Mouse (Mus musculus) heart, postnatal 0 days (tissue): ENCODE results near the gene Dennd1a. TPM values are rescaled to one million over a fixed set of nuclear protein-coding genes. Genes with fewer than 3 reads are reported as not detected.

Experiments used
- ATAC-seq: fragments of 200-750 bp; cut with Nextera tagmentation; 2 replicates; pipeline ENCODE4 v1.8.0; 2017; ENCODE audit warnings: low read depth, moderate number of reproducible peaks, moderate library complexity; ENCODE audit not compliant: insufficient read depth
- DNase-seq: peaks from one replicate; pipeline ENCODE4 v3.0.0-alpha.2; 2016; ENCODE audit warnings: low spot score
- H3K27ac ChIP-seq: fragments of 300-500 bp; sonication (generic); 2 replicates; pipeline ENCODE4 v1.5.1; 2014; ENCODE audit warnings: low read depth, mild to moderate bottlenecking
- H3K27me3 ChIP-seq: fragments of 300-500 bp; sonication (generic); 2 replicates; pipeline ENCODE4 v1.6.1; 2014; ENCODE audit warnings: low read length, mixed read lengths; ENCODE audit not compliant: control insufficient read depth, insufficient read depth
- H3K36me3 ChIP-seq: fragments of 300-500 bp; sonication (generic); replicated peaks from 2 replicates; pipeline ENCODE4 v1.6.1; 2014; ENCODE audit warnings: low read length, mixed read lengths; ENCODE audit not compliant: control insufficient read depth, insufficient read depth
- H3K4me1 ChIP-seq: fragments of 300-500 bp; sonication (generic); 2 replicates; pipeline ENCODE4 v1.6.1; 2014; ENCODE audit warnings: antibody characterized with exemption; ENCODE audit not compliant: control insufficient read depth, insufficient read depth
- H3K4me2 ChIP-seq: fragments of 300-500 bp; sonication (generic); 2 replicates; pipeline ENCODE4 v1.6.1; 2014; ENCODE audit warnings: low read depth, mild to moderate bottlenecking, low read length, moderate library complexity
- H3K4me3 ChIP-seq: fragments of 300-500 bp; sonication (generic); 2 replicates; pipeline ENCODE4 v1.5.1; 2014; ENCODE audit warnings: low read depth, low read length
- H3K9ac ChIP-seq: fragments of 300-500 bp; sonication (generic); replicated peaks from 2 replicates; pipeline ENCODE4 v1.6.1; 2014; ENCODE audit warnings: low read depth, low read length, mixed read lengths
- H3K9me3 ChIP-seq: fragments of 300-500 bp; sonication (generic); replicated peaks from 2 replicates; pipeline ENCODE4 v1.6.1; 2016; ENCODE audit warnings: low read length; ENCODE audit not compliant: control insufficient read depth
- CTCF ChIP-seq: IDR thresholded peaks from 2 replicates; pipeline ENCODE4 v1.5.1; 2016; ENCODE audit warnings: antibody characterized with exemption, control low read depth, low read depth
- EP300 ChIP-seq: IDR thresholded peaks from 2 replicates; pipeline ENCODE4 v1.6.1; 2016; ENCODE audit warnings: antibody characterized with exemption, low read depth
- WGBS: fragments of 180-500 bp; shearing (Covaris S2); extraction: QIAGEN DNeasy Blood & Tissue Kit; methylation state at CpG from one replicate; pipeline ENCODE4 v1.1.7; 2014; 5-methylcytosine and 5-hydroxymethylcytosine counted together
- polyA plus RNA-seq: library from polyadenylated mRNA; unstranded; fragments of >200 nt; fragmentation: Nextera tagmentation; extraction: Ambion mirVana; gene quantifications from 2 replicates; pipeline ENCODE4 v1.2.1, GENCODE M21; 2015
- total RNA-seq: library from RNA; depleted of rRNA; stranded (reverse); fragments of >200 nt; gene quantifications from 2 replicates; pipeline ENCODE4 v1.2.3, GENCODE M21; 2014; ENCODE audit warnings: low replicate concordance

The Dennd1a gene
- total and polyA plus RNA-seq, 2 experiments from 2014 or later, result 5.7 to 15.8 TPM

DNA sequence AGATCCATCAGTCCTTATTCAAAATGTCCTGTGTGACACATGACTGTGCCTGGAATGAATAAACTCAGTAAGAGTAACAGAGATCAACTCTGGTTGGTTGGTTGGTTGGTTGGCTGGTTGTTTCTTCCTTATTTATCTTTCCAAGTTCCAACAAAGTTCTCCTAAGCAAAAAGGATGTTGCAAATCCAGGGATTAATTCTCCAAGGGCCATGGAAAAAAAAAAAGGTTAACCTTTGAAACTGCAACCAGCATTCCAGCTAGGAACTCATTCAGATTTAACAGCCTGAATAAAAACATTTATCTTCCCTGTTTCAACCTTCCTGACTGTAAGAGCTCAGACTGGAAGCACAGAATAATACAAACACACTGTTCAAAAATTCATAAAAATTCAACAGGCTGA lies 6.8 kb downstream of the Dennd1a start:
- H3K4me3 ChIP-seq, result no peak overlapping the region
- H3K4me2 ChIP-seq, result no peak overlapping the region
- TF ChIP-seq EP300 (no peak), CTCF (no peak)
- DNase-seq (no peak), ATAC-seq (no peak)
- H3K9me3 ChIP-seq, result no peaks in the 10 kb centered on the region
- peaks cover 7% of the 10 kb centered on the region for H3K4me1 ChIP-seq
- no peak overlapping the region for H3K27ac ChIP-seq
- no peaks in the 10 kb centered on the region for H3K27me3 ChIP-seq
- H3K36me3 ChIP-seq, result no peaks in the 10 kb centered on the region
- no peak overlapping the region for H3K9ac ChIP-seq

DNA sequence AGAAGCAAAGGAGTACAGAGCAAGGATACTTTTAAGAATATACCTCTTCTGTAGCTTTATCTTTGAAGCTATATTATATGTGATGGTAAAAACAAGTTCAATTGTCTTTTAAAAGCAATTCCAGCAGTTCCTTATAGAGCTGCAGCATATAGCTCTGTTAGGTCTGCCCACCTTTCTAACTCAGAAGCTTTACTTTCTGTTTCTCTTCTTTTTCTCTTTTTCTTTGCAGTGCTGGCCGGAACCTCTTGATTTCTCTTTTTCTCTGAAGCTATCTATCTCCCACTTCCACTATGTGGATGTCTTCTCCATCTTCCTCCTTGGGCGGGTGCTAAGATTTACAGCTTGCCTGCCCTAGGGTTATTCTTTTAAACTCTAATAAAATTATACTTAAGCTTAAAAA lies 12.2 kb downstream of the Dennd1a start:
- Histone ChIP-seq H3K4me1 (no peaks in the 10 kb centered on the region), H3K27me3 (no peaks in the 10 kb centered on the region), H3K4me3 (no peak overlapping the region), H3K9ac (no peak overlapping the region), H3K9me3 (no peaks in the 10 kb centered on the region), H3K4me2 (no peak overlapping the region), H3K36me3 (no peaks in the 10 kb centered on the region), H3K27ac (no peak overlapping the region)
- DNase-seq (no peak), ATAC-seq (no peak)
- TF ChIP-seq EP300 (no peak), CTCF (no peak)
- 94% methylated on average over 2 of the region's 2 CpGs for WGBS

DNA sequence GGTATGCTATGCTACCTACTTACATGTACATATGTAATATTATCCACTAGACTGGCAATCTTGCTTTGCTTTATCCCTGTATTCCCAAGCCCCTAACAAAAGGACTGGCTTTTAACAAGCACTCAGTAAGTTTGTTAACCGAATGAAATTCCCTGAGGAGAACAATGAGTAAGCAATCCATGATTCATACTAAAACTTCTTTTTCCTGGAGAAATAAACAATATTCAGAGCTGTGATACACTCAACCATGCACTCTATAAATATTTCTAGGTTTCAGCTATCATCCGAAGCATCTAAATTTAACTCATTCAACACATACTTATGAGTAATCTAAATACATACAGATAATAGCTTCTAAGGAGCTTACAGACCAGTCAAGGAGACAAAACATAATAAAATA lies 23.5 kb downstream of the Dennd1a start:
- WGBS, result 41% methylated on average over 2 of the region's 2 CpGs
- Histone ChIP-seq H3K27ac (no peak overlapping the region), H3K9me3 (no peaks in the 10 kb centered on the region), H3K4me1 (peaks cover 5% of the 10 kb centered on the region), H3K27me3 (no peaks in the 10 kb centered on the region), H3K4me2 (no peak overlapping the region), H3K9ac (no peak overlapping the region), H3K36me3 (no peaks in the 10 kb centered on the region), H3K4me3 (no peak overlapping the region)
- TF ChIP-seq CTCF, result no peak
- TF ChIP-seq EP300, result no peak
- no peak for ATAC-seq
- DNase-seq, result no peak

DNA sequence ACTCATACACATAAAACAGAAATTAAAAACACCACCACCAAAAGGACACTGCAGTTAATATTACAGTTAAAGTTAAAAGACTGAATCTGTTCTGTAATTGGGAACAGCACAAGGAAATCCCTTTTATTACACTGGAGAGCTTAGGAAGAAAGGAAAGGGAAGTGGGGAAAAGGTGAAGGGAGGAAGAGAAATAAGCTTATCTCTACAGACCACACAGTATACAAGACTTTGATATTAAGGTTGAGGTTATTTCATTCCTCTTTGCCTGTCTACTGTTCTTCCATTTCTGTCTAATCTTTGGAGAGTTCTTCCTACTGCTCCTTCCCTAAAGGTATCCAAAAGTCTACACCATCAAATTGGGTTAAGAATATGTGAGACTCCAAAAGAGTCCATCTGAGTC lies 28.1 kb downstream of the Dennd1a start:
- no peak overlapping the region for H3K9ac ChIP-seq
- no peak for TF ChIP-seq CTCF
- TF ChIP-seq EP300, result no peak
- ATAC-seq, result no peak
- no peak overlapping the region for H3K4me3 ChIP-seq
- H3K4me2 ChIP-seq, result no peak overlapping the region
- no peak overlapping the region for H3K27ac ChIP-seq
- peaks cover 5% of the 10 kb centered on the region for H3K4me1 ChIP-seq
- no peaks in the 10 kb centered on the region for H3K36me3 ChIP-seq
- H3K27me3 ChIP-seq, result no peaks in the 10 kb centered on the region
- DNase-seq, result no peak
- no peaks in the 10 kb centered on the region for H3K9me3 ChIP-seq

- H3K4me3 ChIP-seq, result no peak overlapping the region
- no peak for DNase-seq
- H3K27ac ChIP-seq, result no peak overlapping the region
- no peak overlapping the region for H3K4me2 ChIP-seq
- no peak for TF ChIP-seq EP300
- no peak for TF ChIP-seq CTCF
- H3K27me3 ChIP-seq, result no peaks in the 10 kb centered on the region
- H3K9me3 ChIP-seq, result no peaks in the 10 kb centered on the region
- no peak for ATAC-seq
- no peak overlapping the region for H3K9ac ChIP-seq
- WGBS, result 73% methylated on average over 1 of the region's 1 CpGs
- no peaks in the 10 kb centered on the region for H3K4me1 ChIP-seq
- no peaks in the 10 kb centered on the region for H3K36me3 ChIP-seq
These were observed 49.6 kb downstream of the Dennd1a start for GRCm38 (mm10) chr2:38237616-38238015.

DNA sequence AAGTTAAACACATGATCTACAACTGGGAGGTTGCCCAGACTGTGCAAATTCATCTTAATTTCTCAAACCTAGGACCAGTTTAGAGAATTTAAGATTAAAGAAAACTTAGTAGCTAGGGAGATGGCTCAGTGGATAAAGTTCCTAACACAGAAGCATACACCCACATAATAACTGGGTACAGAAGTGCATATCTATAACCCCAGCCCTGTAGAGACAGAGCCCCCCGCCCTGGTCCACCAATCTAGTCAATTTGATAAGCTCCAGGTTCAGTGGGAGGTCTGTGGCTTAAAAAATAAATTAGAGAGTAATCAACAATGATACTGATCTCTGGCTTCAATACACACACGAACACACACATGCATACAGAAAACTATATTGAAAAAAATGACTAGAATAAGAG lies 51.6 kb downstream of the Dennd1a start:
- no peaks in the 10 kb centered on the region for H3K36me3 ChIP-seq
- H3K27ac ChIP-seq, result no peak overlapping the region
- H3K4me3 ChIP-seq, result no peak overlapping the region
- TF ChIP-seq EP300 (no peak), CTCF (no peak)
- DNase-seq, result no peak
- H3K9ac ChIP-seq, result no peak overlapping the region
- H3K27me3 ChIP-seq, result no peaks in the 10 kb centered on the region
- no peaks in the 10 kb centered on the region for H3K9me3 ChIP-seq
- no peak for ATAC-seq
- 89% methylated on average over 2 of the region's 2 CpGs for WGBS
- no peak overlapping the region for H3K4me2 ChIP-seq
- no peaks in the 10 kb centered on the region for H3K4me1 ChIP-seq
